Mouse (Mus musculus) megakaryocyte progenitor cell, adult 5-6 weeks (primary cell): ENCODE measurements around the gene Trim65. TPM values are rescaled to one million over a fixed set of nuclear protein-coding genes. Genes with fewer than 3 reads are reported as not detected.
A peak's percentile ranks its signal among the peaks of the same experiment; 100 is the strongest.

Experiments used
- ATAC-seq: replicated peaks from 2 replicates; pipeline ENCODE4 v1.8.0; 2016; ENCODE audit warnings: mild to moderate bottlenecking, moderate TSS enrichment, inconsistent platforms; ENCODE audit not compliant: poor library complexity
- total RNA-seq, 2 experiments: library from RNA; stranded (forward) in 1 of 2; stranded (reverse) in 1 of 2; fragments of 157-497, 149-512 nt in 1 of 2; fragments of 200-1000 nt in 1 of 2; gene quantifications; 2 replicates each; pipeline versions ENCODE4 v1.2.3 to v1.2.4; 2015 to 2017

Gene Trim65
- total RNA-seq, 2 experiments from 2014 or later: 6.2 to 16.2 TPM

DNA sequence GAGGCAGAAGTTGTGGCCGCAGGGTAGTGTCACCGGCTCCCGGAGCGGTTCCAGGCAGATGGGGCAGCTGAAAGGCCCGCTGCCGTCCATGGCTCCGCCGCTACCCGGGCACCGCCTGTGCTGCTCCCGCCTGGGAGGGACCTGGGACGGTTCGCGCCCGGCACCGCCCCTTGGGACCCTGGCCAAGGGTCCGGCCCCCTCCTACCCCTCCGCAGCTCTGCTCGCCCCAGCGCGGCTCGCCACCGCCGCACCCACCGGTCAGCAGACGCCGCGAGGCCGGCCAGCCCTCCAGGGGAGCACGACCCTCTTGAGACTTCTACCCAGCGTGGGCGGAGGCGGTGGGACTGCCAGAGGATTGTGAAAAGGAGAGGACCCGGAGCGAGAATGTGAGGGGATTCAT lies 20.8 kb downstream of the Trim65 start:
- 0 out of 2 replicates have a peak, but pooled peaks have one; percentile 13 for ATAC-seq

- peak; percentile 54 for ATAC-seq
Measured at GRCm38 (mm10) chr11:116109441-116110081, 21.4 kb downstream of the Trim65 start.

GRCm38 (mm10) chr11:116108464-116109137 lies 22.3 kb downstream of the Trim65 start:
- ATAC-seq: 0 out of 2 replicates have a peak, but pooled peaks have one; percentile 8

- no peak for ATAC-seq
Measured at GRCm38 (mm10) chr11:116107777-116108285, 23.1 kb downstream of the Trim65 start.

- no peak for ATAC-seq
Measured at GRCm38 (mm10) chr11:116106963-116107776, 23.8 kb downstream of the Trim65 start.

DNA sequence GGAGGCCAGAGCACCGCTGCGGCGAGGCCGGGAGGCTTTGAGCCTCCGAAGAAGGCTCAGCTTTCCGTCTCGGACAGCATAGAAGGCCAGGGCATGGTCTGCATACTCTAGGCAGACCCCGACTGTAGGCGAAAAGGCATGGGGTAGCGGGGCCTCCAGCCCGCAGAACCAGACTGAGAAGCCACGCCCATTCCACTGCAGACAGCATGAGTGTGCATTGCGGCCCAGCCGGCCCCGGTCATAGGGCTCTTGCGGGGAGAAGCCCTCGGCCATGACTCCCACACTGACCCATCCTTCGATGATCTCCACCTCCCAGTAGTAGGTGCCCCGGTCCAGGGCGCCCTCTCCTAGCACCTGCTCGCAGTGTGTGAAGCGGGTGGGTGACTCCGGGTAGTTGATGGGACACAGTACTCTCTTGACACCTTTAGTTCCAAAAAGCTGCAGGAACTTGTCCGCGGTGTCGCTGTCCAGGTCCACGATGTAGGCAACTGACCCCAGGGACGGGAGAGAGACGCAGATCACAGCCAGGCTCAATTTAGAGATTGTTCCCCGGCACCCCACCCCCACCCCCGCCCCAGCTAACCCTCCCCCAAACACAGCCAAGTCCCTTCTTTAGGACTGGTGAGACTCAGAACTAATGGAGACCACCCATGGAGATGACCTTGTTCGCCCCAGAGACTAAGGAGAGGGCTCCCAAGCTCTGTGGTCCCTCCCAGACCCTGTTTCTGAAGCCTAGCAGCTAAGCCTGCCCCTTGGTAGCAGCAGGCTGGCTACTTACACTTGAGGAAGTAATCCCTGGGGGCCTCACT lies 24.6 kb downstream of the Trim65 start:
- no peak for ATAC-seq

DNA sequence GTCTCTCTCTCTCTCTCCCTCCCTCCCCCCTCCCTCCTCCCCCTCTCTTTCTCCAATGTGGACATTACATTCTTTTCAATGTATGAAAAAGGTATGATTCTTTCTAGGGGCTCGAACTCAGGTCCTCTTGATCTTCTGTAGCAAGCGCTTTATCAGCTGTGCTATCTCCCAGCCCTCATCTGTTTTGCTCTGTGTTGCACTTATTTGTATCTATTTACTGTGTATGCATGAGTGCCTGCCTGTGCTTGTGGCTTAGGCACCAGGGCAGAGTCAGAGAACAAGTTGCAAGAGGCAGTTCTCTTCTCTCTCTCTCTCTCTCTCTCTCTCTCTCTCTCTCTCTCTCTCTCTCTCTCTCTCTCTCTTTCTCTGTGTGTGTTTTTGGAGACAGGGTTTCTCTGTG lies 25.9 kb downstream of the Trim65 start:
- ATAC-seq: no peak

DNA sequence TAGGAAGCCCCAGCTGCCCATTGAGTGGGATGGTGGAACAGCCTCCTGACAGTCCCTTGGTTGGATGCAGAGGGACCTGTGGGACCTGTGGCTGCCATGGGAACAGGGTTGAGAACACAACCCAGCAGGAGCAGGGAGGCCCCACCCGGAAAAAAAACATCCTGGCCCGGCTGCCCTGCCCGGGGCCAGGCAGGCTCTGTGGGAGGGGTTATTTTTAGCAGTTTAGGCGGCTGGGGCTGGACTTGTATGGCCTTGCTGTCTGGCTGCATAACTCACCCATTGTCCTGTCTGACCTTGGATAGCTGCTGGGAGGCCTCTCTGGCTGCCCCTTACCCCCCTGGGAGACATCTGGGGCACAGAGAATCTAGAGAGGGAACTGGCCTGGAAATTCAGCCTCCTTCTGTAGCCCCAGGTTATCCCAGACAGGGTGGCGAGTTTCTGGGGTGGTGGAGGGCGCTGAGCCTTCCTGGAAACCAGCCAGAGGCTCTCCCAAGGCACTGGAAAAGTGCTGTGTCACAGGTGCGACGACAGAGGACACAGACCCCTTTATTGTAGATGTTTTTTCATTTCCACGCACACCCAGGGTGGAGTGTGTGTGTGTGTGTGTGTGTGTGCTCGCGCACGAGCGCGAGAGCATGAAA lies 26.8 kb downstream of the Trim65 start:
- 0 out of 2 replicates have a peak, but pooled peaks have one; percentile 8 for ATAC-seq

GRCm38 (mm10) chr11:116103572-116103971 lies 27.4 kb downstream of the Trim65 start:
- ATAC-seq: no peak

DNA sequence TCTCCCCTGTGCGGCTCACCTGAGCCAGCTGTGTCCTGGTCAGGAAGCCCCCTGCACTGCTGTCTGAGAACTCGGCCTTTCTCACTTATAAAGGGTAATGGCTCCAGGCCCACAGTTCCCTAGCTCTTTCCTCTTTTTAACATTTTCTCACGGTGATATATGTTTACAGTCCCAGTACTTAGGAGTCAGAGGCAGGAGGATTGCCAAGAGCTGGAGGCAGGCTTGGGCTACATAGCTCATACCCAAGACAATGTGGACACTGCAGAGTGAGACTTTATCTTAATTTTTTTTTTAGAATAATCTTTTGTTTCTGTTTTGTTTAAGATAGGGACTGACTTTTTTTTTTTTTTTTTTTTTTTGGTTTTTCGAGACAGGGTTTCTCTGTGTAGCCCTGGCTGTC lies 28.5 kb downstream of the Trim65 start:
- ATAC-seq: no peak

GRCm38 (mm10) chr11:116101931-116102381 lies 29.0 kb downstream of the Trim65 start:
- ATAC-seq: peak; percentile 9; the same call in 1 of the 2 replicates

- ATAC-seq: no peak
Measured at GRCm38 (mm10) chr11:116100839-116101238, 30.1 kb downstream of the Trim65 start.

DNA sequence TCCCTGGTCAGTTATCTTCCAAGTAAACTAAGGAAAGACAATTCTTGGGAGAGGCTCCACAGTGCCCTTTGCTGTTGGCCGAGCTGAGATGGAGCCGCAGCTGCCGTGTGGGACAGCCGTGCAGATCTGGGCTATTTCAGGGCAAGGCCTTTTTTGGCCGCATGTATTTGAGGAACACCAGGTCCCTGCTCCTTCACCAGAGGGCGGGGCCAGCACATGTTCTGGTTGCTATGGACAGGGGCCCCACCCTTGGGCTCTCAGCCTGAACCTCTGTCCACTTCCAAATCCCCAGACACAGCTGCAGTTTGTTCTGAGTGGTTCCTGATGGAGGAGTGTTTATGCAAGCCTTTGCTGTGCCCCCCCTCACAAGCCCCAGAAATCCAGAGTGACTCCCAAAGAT lies 30.5 kb downstream of the Trim65 start:
- no peak for ATAC-seq

DNA sequence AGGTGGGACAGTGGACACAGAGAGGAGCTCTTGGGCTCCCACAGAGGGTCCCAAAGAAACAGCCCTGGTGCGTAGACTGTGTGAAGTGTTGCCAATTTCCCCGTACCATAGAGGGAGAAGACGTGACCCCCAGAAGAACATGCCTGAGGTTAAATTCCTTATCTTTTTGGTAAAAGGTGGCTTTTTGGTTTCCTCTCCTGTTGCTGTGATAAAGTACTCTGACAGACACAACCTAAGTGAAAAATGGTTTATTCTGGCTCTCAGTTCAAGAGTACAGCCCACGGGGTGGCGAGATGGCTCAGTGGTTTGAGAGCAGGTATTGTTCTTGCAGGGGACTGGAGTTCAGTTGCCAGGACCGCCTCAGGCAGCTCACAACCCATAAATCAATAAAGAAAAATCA lies 31.5 kb downstream of the Trim65 start:
- ATAC-seq: no peak

- no peak for ATAC-seq
Measured at GRCm38 (mm10) chr11:116098711-116099460, 32.0 kb downstream of the Trim65 start.

- ATAC-seq: peak; percentile 45; the same call in 1 of the 2 replicates
Measured at GRCm38 (mm10) chr11:116096213-116097108, 34.5 kb downstream of the Trim65 start.

DNA sequence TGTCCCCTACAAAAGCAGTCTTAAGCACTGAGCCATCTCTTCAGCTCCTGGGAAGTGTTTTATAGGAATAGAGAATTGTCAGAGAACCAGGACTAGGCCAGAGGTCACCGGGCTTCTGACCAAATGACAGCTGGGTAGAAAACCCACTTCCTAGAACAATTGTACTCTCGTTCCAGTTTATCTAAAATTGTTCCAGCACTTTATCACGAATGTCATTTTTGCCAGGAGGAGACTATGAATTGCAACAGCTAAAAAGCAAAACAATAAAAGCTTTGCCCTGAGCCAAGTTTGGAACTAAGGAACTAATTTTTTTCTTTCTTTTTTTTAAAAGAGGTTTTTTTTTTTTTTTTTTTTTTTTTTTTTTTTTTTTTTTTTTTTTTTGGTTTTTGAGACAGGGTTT lies 35.4 kb downstream of the Trim65 start:
- ATAC-seq: no peak
